ENCODE assay signal across 15 mouse cellular contexts in genomic region chr7:70799031-70799766, GRCm38 (mm10).
DNase-seq lines count a peak whose midpoint lies in the region.
"Had no signal": no experiment of that assay in that cellular context is flagged by ENCODE, and none has a peak within 500 bp of the region (broad histone marks: within the 10 kb centered on the region; RNA-seq: fewer than 3 reads in every experiment).

No protein-coding gene starts in this region.

- H3K27me3 ChIP-seq in heart, embryonic 10.5 days (ENCODE audit: insufficient read depth, poor library complexity, severe bottlenecking), result no peaks in the 10 kb centered on the region; the same call in 1 of the 2 replicates
- H3K27me3 ChIP-seq: hindbrain, embryonic 12.5 days; liver, embryonic 15.5 days; Patski; stomach, embryonic 15.5 days had no signal

- peak; percentile 51 to 57 for DNase-seq in heart, adult 18-20 months
- no peak for DNase-seq in heart, embryonic 10.5 days (ENCODE audit: low spot score)
- DNase-seq in kidney, postnatal 10 days, result peak; percentile 45
- DNase-seq in kidney, postnatal 4 days, result no peak
- peak; percentile 44 for DNase-seq in kidney, postnatal 14 days
- DNase-seq in lung, postnatal 25 days (ENCODE audit: low spot score), result peak; percentile 52
- DNase-seq in thymus, postnatal 0 days (ENCODE audit: low spot score), result no peak
- DNase-seq in embryo, embryonic 10 days (ENCODE audit: low spot score), result no peak
- DNase-seq: B cell, adult 2 months; cerebellum, postnatal 25 days; right cerebral cortex, adult 18-20 months had no signal

- no peak overlapping the region for H3K4me3 ChIP-seq in heart, embryonic 10.5 days
- H3K4me3 ChIP-seq: hindbrain, embryonic 12.5 days; liver, embryonic 15.5 days; stomach, embryonic 15.5 days had no signal

- WGBS in heart, embryonic 10.5 days, result 77% methylated on average over 6 of the region's 6 CpGs

- no peak overlapping the region for H3K27ac ChIP-seq in heart, embryonic 10.5 days
- H3K27ac ChIP-seq: hindbrain, embryonic 12.5 days; liver, embryonic 15.5 days; stomach, embryonic 15.5 days had no signal

- H3K4me1 ChIP-seq in heart, embryonic 10.5 days, result no peaks in the 10 kb centered on the region
- H3K4me1 ChIP-seq: hindbrain, embryonic 12.5 days; liver, embryonic 15.5 days; stomach, embryonic 15.5 days had no signal

- no peaks in the 10 kb centered on the region for H3K36me3 ChIP-seq in heart, embryonic 10.5 days
- H3K36me3 ChIP-seq: hindbrain, embryonic 12.5 days; liver, embryonic 15.5 days; stomach, embryonic 15.5 days had no signal

- H3K9me3 ChIP-seq in heart, embryonic 10.5 days, result no peaks in the 10 kb centered on the region
- H3K9me3 ChIP-seq: hindbrain, embryonic 12.5 days; liver, embryonic 15.5 days; stomach, embryonic 15.5 days had no signal

Comparison
In these comparisons a context has a peak if more than half of its experiments do, and no peak if none do; other contexts are left out.
1. DNase-seq: peak in heart, adult 18-20 months (2 of 2), kidney, postnatal 10 days (single experiment), kidney, postnatal 14 days (single experiment) and lung, postnatal 25 days (single experiment); none in heart, embryonic 10.5 days (single experiment), kidney, postnatal 4 days (0 of 2), thymus, postnatal 0 days (single experiment) and embryo, embryonic 10 days (single experiment).